Mouse (Mus musculus) monocyte, adult 2 months (primary cell): ENCODE results near the gene Gm16223.

Experiments
- DNase-seq, 2 experiments: peaks; one replicate each; pipeline ENCODE4 v3.0.0; 2022; ENCODE audit warnings: low spot score in 2 of 2, low read depth in 1 of 2

Gm16223 gene

GRCm38 (mm10) chr5:42212353-42212752 lies 144.6 kb downstream of the Gm16223 start:
- no peak for DNase-seq

GRCm38 (mm10) chr5:42224840-42225239 lies 157.1 kb downstream of the Gm16223 start:
- no peak for DNase-seq

- no peak for DNase-seq
Measured at GRCm38 (mm10) chr5:42228631-42229030, 160.9 kb downstream of the Gm16223 start.

DNA sequence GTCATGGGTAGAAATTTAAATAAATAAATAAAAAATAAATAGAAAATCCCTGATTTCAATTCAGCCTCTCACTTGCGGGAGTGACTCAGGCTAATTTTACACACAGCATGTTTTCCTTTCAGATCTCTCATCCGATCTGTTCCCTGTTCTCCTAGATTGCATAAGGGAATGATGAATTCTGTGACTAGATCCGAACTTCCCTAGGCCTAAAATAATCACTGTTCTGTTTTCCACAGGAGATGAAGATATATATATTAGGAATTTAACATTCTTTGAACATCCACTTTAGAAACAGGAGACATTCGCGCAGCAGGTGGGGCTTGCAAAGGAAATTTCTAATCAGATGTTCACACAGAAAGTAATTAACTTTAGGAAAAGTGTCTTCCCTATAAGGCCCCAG lies 171.5 kb downstream of the Gm16223 start:
- DNase-seq: no peak

GRCm38 (mm10) chr5:42239806-42240205 lies 172.0 kb downstream of the Gm16223 start:
- DNase-seq: no peak

DNA sequence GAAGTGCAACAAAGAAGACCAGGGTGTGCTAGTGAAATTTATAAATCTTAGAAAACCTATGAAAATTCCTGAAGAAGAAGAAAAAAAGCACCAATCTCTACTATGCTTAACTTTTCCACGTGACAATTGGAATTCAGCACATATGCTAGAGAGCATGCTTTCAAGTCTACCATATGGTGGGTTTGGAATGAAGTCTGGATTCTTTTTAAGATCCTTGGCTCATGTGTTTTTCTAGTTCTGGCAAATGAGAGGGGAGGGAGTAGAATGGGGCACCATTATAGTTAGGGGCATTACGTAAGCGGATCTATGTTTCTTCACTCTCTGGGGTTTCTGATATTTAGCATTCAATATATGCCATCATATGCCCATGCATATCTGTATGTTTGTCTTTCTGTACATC lies 182.6 kb downstream of the Gm16223 start:
- DNase-seq: no peak
